Mouse (Mus musculus) hindbrain, embryonic 12.5 days (tissue): ENCODE measurements around the gene Ptchd4. TPM values are rescaled to one million over a fixed set of nuclear protein-coding genes. Genes with fewer than 3 reads are reported as not detected.
A peak's percentile ranks its signal among the peaks of the same experiment; 100 is the strongest.

ENCODE experiments used
- ATAC-seq: fragments of 200-750 bp; cut with Nextera tagmentation; 2 replicates; pipeline ENCODE4 v1.8.0; 2017; ENCODE audit warnings: moderate TSS enrichment; ENCODE audit not compliant: low FRiP score
- H3K27ac ChIP-seq: fragments of 300-500 bp; sonication (generic); 2 replicates; pipeline ENCODE4 v1.5.1; 2016; ENCODE audit warnings: mild to moderate bottlenecking
- H3K27me3 ChIP-seq: fragments of 300-500 bp; sonication (generic); 2 replicates; pipeline ENCODE4 v1.6.1; 2016; ENCODE audit warnings: mild to moderate bottlenecking
- H3K36me3 ChIP-seq: fragments of 300-500 bp; sonication (generic); 2 replicates; pipeline ENCODE4 v1.6.1; 2016; ENCODE audit warnings: mild to moderate bottlenecking
- H3K4me1 ChIP-seq: fragments of 300-500 bp; sonication (generic); 2 replicates; pipeline ENCODE4 v1.6.1; 2016
- H3K4me2 ChIP-seq: fragments of 300-500 bp; sonication (generic); replicated peaks from 2 replicates; pipeline ENCODE4 v1.6.1; 2016; ENCODE audit warnings: mild to moderate bottlenecking
- H3K4me3 ChIP-seq: fragments of 300-500 bp; sonication (generic); 2 replicates; pipeline ENCODE4 v1.5.1; 2016; ENCODE audit warnings: mild to moderate bottlenecking
- H3K9ac ChIP-seq: fragments of 300-500 bp; sonication (generic); 2 replicates; pipeline ENCODE4 v1.6.1; 2016; ENCODE audit warnings: mild to moderate bottlenecking, moderate library complexity
- H3K9me3 ChIP-seq: fragments of 300-500 bp; sonication (generic); replicated peaks from 2 replicates; pipeline ENCODE4 v1.6.1; 2016; ENCODE audit warnings: mild to moderate bottlenecking
- WGBS: fragments of 180-500 bp; shearing (Covaris S2); methylation state at CpG from one replicate; pipeline ENCODE4 v1.1.7; 2016; 5-methylcytosine and 5-hydroxymethylcytosine counted together
- polyA plus RNA-seq: library from polyadenylated mRNA; unstranded; fragments of >200 nt; fragmentation: Nextera tagmentation; extraction: Ambion mirVana; gene quantifications from 2 replicates; pipeline ENCODE4 v1.2.1, GENCODE M21; 2016

Ptchd4 gene
- polyA plus RNA-seq, 1 experiment from 2014 or later: 6.4 TPM

DNA sequence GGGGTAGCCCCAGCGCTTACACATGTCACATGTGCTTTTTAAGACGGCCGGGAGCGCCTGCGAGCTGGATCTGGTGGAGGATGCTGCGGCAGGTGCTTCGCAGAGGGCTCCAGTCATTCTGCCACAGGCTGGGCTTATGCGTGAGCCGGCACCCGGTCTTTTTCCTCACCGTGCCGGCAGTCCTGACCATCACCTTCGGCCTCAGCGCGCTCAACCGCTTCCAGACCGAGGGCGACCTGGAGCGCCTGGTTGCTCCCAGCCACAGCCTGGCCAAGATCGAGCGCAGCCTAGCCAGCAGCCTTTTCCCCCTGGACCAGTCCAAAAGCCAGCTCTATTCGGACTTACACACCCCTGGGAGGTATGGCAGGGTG, 850 bp downstream of the Ptchd4 start:
- Histone ChIP-seq H3K4me2 (peak overlapping the region; percentile 91), H3K4me3 (peak overlapping the region; percentile 58), H3K27ac (no peak overlapping the region), H3K9ac (peak overlapping the region; percentile 53), H3K4me1 (no peaks in the 10 kb centered on the region), H3K9me3 (no peaks in the 10 kb centered on the region), H3K27me3 (no peaks in the 10 kb centered on the region; the same call in 1 of the 2 replicates), H3K36me3 (no peaks in the 10 kb centered on the region)
- peak; percentile 85 for ATAC-seq
- 2% methylated on average over 22 of the region's 22 CpGs for WGBS

DNA sequence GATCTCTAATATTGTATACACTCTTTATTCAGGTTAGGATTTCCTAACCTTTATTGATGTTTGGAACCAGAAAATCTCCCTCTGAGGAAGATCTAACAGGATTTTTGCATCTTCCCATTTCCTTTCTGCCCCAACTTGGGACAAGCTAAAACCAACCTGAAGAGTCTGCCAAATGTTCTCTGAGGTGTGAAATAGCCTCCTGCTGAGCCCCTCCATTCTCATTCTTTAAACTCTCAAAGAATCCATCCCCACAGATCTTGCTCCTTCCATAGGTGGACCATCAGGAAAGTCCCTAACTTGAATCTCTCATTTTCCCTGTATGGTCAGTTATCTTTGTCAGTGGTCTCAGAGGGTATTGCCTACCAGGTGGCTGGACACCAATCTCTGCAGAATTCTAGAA, 20.0 kb downstream of the Ptchd4 start:
- H3K9ac ChIP-seq: no peak overlapping the region
- no peaks in the 10 kb centered on the region for H3K36me3 ChIP-seq
- H3K27me3 ChIP-seq: no peaks in the 10 kb centered on the region
- no peaks in the 10 kb centered on the region for H3K4me1 ChIP-seq
- no peak overlapping the region for H3K4me2 ChIP-seq
- H3K4me3 ChIP-seq: no peak overlapping the region
- no peak overlapping the region for H3K27ac ChIP-seq
- no peak for ATAC-seq
- no peaks in the 10 kb centered on the region for H3K9me3 ChIP-seq

DNA sequence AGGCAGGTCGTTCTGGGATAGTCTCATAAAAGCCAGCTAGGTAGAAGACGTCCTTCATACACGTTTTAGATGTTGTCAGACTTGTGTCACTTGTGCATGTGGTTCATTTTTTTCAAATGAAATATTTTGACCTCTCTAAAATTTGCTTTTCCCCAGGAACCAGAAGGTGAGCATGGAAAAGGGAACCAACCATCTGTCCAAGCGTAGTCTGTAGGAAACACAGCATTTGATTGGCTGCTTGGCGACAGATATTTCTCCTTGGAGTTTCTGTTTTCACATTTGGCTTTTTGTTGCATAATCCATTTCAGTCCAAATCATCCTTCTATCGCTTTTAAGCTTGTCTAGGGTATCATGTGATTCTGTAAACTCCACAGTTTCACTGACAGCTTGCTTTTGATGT, 20.8 kb downstream of the Ptchd4 start:
- no peaks in the 10 kb centered on the region for H3K36me3 ChIP-seq
- H3K4me1 ChIP-seq: no peaks in the 10 kb centered on the region
- no peak overlapping the region for H3K4me3 ChIP-seq
- ATAC-seq: no peak
- WGBS: 88% methylated on average over 6 of the region's 6 CpGs
- no peaks in the 10 kb centered on the region for H3K27me3 ChIP-seq
- H3K9ac ChIP-seq: no peak overlapping the region
- H3K27ac ChIP-seq: no peak overlapping the region
- no peaks in the 10 kb centered on the region for H3K9me3 ChIP-seq
- no peak overlapping the region for H3K4me2 ChIP-seq

DNA sequence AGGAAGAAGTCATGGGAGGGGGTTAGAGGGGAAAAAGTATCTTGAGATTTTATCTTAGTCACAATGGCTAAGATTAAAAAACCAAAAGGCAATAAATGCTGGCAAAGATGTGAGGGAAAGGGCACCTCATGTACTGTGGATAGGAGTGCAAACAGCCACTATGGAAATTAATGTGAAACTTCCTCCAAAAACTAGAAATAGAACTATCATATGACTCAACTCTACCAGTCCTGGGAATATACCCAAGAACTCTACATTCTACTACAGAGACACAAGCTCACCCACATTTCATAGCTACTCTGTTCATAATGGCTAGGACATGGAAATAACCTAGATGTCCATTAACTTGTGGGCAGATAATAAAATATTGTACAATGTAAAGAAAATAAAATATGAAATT, 30.3 kb downstream of the Ptchd4 start:
- Histone ChIP-seq H3K9me3 (no peaks in the 10 kb centered on the region), H3K27me3 (no peaks in the 10 kb centered on the region), H3K4me1 (no peaks in the 10 kb centered on the region), H3K27ac (no peak overlapping the region), H3K36me3 (no peaks in the 10 kb centered on the region), H3K4me2 (no peak overlapping the region), H3K9ac (no peak overlapping the region), H3K4me3 (no peak overlapping the region)
- no peak for ATAC-seq

DNA sequence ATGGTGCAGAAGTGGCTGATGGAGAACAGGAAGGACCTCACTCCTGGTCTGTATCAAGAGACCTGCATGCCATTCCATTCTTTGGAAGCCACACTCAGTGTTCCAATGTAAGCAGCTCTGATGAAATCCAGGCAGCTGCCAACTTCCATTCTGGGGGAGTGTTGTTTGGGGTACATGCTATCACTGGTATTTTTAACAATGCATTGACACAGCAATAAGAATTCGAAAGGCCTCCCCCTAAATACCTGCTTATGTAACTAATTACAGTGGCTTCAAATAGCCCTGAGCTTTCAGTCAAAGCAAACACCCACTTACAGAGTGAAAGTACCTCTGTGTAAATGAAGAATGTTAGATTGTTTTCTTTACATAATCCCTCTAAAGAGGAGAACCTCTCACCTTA, 42.7 kb downstream of the Ptchd4 start:
- 73% methylated on average over 1 of the region's 1 CpGs for WGBS
- Histone ChIP-seq H3K9ac (no peak overlapping the region), H3K4me3 (no peak overlapping the region), H3K27me3 (no peaks in the 10 kb centered on the region), H3K4me1 (no peaks in the 10 kb centered on the region), H3K27ac (no peak overlapping the region), H3K36me3 (no peaks in the 10 kb centered on the region), H3K9me3 (no peaks in the 10 kb centered on the region), H3K4me2 (no peak overlapping the region)
- no peak for ATAC-seq

DNA sequence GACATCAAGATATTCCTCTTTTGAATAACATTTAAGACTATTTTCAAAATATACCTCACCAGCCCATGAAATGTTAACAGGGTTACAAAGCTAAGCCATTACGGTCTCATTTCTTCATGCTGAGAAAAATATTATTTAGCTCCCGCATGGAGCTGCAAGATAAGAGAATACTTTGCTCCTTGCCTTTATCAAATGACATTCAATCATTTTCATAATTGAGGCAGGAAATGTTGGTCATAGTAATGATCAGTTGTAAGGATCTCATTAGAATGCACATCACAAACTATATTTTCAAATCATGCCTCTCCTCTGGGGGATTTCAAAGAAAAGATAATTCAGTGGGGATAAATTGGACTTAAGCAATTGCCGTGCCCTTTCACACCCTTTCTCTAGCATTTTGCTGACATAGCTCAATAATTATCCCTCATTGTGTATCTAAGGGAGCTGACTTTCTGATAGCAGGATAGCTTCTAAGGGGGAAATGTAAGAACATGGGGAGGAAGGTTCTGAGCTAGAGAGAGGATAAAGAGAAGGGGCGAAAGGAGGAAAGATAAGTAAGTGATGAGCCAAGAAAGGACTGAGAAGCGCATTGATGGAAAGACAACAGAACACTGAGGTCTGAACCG, 47.5 kb downstream of the Ptchd4 start:
- Histone ChIP-seq H3K4me3 (no peak overlapping the region), H3K4me2 (no peak overlapping the region), H3K36me3 (no peaks in the 10 kb centered on the region), H3K9me3 (no peaks in the 10 kb centered on the region), H3K27me3 (no peaks in the 10 kb centered on the region), H3K4me1 (no peaks in the 10 kb centered on the region), H3K9ac (no peak overlapping the region), H3K27ac (no peak overlapping the region)
- ATAC-seq: peak; percentile 19; the same call in 1 of the 2 replicates
- WGBS: 86% methylated on average over 6 of the region's 6 CpGs

DNA sequence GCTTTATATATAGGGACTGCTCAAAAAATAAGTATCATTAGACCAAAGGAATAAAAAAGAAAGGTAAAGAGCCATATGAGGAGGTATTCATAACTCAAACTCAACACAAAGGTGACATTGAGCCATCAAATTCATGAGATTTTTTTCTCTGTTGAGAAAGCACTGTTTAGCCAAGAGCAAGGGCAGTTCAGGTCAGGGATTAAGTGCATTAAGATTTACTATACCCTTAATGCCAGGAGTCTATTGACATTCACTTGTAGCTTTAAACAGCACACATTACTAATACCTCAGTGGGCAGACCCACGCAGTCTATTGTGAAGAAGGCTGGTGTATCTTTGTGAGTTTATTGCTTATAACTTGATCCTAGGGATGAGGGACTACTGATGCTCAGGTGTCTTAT, 49.0 kb downstream of the Ptchd4 start:
- no peak overlapping the region for H3K4me2 ChIP-seq
- 72% methylated on average over 1 of the region's 1 CpGs for WGBS
- no peaks in the 10 kb centered on the region for H3K9me3 ChIP-seq
- no peak for ATAC-seq
- H3K4me1 ChIP-seq: no peaks in the 10 kb centered on the region
- no peak overlapping the region for H3K27ac ChIP-seq
- no peak overlapping the region for H3K4me3 ChIP-seq
- H3K27me3 ChIP-seq: no peaks in the 10 kb centered on the region
- no peaks in the 10 kb centered on the region for H3K36me3 ChIP-seq
- H3K9ac ChIP-seq: no peak overlapping the region

DNA sequence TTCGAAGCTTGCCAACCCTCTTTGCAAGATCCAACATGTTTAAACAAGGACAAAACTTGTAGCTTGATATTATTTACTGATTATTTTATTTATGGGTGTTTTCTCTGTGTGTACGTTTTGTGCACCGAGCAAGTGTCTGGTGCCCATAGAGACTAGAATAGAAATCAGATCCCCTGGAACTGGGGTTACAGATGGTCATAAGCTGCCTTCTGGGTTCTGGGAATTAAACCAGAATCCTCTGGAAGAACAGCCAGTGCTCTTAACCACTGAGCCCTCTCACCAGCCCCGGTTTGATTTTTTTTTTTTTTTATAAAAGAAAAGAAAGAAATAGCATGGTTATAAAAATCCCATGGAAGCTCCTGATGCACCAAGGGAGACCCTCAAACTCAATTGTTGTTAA, 59.1 kb downstream of the Ptchd4 start:
- 88% methylated on average over 4 of the region's 4 CpGs for WGBS
- no peak for ATAC-seq
- no peaks in the 10 kb centered on the region for H3K36me3 ChIP-seq
- H3K27me3 ChIP-seq: no peaks in the 10 kb centered on the region
- no peak overlapping the region for H3K27ac ChIP-seq
- no peaks in the 10 kb centered on the region for H3K4me1 ChIP-seq
- no peak overlapping the region for H3K9ac ChIP-seq
- no peaks in the 10 kb centered on the region for H3K9me3 ChIP-seq
- no peak overlapping the region for H3K4me3 ChIP-seq
- no peak overlapping the region for H3K4me2 ChIP-seq

DNA sequence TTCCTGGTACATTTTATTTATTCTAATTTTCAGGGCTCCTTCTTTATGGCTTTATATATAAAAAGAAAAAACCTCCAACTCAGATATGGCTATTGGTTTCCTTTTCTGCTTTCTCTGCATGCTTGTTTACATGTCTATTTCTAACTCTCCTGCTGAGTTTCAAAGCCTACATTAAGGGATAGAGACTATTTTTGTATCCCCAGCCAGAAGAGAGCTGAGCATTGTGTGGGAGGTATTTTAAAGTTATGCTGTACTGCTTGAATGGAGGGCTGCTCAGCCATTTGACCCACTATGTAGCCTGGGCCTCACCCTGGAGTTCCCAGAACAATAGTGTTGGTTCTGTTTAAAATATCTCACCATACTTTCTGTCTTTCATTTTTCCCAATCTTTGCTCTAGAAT, 77.3 kb downstream of the Ptchd4 start:
- Histone ChIP-seq H3K9me3 (no peaks in the 10 kb centered on the region), H3K4me1 (no peaks in the 10 kb centered on the region), H3K36me3 (no peaks in the 10 kb centered on the region), H3K4me2 (no peak overlapping the region), H3K27ac (no peak overlapping the region), H3K9ac (no peak overlapping the region), H3K27me3 (no peaks in the 10 kb centered on the region), H3K4me3 (no peak overlapping the region)
- ATAC-seq: no peak

DNA sequence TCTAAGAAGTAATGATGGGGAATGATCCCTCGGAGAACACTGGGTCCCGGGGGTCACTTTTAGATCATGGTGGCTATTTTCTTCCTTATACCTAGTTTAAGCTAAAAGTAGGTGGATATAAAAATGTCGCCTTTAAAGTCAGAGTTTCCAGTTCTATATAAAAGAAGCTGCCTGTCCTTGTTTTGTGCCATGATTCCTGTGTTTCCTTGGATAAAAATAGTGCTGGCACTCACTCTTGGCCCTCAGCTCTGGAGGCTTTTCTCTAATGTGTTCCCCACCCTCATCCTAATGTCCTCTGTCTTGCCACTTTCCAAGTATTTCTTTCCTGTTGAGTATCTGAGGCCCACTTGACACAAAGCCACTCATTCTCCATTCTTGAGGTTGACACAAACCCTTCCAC, 79.6 kb downstream of the Ptchd4 start:
- Histone ChIP-seq H3K27ac (no peak overlapping the region), H3K36me3 (no peaks in the 10 kb centered on the region), H3K9ac (no peak overlapping the region), H3K27me3 (no peaks in the 10 kb centered on the region), H3K4me2 (no peak overlapping the region), H3K4me3 (no peak overlapping the region), H3K4me1 (no peaks in the 10 kb centered on the region), H3K9me3 (no peaks in the 10 kb centered on the region)
- no peak for ATAC-seq
- 93% methylated on average over 3 of the region's 3 CpGs for WGBS

DNA sequence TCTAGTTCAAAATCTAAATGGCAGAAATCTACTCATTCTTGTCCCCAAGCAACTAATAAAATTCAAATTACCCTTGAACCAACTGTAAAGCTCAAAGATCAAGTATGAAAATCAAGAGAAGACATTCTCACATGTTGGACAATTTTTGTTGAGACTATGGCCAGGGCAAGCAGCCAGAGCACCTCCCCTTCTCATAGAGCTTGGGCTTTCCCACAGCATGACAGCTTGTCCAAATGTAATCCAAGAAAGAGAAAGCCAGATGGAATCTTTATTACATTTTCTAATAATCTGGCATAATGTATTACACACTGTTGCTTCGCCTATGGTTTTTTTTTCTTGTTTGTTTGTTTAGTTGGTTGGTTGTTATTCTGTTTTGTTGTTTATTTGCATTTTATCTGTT, 102.7 kb downstream of the Ptchd4 start:
- WGBS: 89% methylated on average over 1 of the region's 1 CpGs
- H3K4me3 ChIP-seq: no peak overlapping the region
- H3K27me3 ChIP-seq: no peaks in the 10 kb centered on the region
- H3K4me1 ChIP-seq: no peaks in the 10 kb centered on the region
- no peak for ATAC-seq
- no peak overlapping the region for H3K27ac ChIP-seq
- no peaks in the 10 kb centered on the region for H3K36me3 ChIP-seq
- H3K4me2 ChIP-seq: no peak overlapping the region
- no peak overlapping the region for H3K9ac ChIP-seq
- H3K9me3 ChIP-seq: no peaks in the 10 kb centered on the region

DNA sequence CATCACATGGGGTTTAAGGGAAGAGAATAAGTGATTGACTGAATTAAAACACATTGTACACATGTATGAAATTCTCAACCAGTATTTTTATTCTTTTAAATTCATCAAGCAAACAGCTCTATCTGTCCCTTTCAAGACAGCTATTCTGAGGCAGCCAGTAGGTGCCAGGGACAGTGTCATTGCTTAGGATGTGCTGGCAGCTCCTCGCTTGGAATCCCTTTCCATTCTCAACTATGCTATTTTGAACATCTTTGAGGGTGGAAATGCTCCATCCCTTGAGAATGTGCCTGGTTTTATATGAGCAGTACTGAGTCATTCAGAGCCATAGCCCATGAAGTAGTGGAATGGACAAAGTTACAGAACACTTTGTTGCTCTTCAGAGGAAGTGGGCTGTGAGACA, 112.2 kb downstream of the Ptchd4 start:
- H3K4me1 ChIP-seq: no peaks in the 10 kb centered on the region
- WGBS: 85% methylated on average over 1 of the region's 1 CpGs
- ATAC-seq: no peak

DNA sequence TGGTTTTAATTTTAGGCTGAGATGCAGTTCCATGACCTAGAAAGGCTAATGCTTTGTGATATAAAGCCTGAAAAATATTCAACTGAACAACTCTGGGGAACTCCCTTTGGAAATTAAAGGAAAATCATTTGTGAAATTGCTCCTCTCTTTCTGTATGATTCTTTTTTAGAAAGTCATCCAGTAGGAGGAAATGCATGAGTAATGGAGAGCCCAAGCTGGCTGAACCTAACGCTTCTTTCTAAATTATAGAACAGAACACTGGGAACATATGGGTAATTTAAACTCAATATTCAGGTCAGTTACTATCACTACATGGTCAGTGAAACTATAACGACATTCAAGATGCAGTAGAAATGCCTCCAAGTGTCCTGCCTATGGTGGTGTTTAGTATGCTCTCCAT, 114.6 kb downstream of the Ptchd4 start:
- Histone ChIP-seq H3K27ac (no peak overlapping the region), H3K9ac (no peak overlapping the region), H3K4me3 (no peak overlapping the region), H3K4me2 (no peak overlapping the region), H3K27me3 (no peaks in the 10 kb centered on the region), H3K9me3 (no peaks in the 10 kb centered on the region), H3K36me3 (no peaks in the 10 kb centered on the region), H3K4me1 (no peaks in the 10 kb centered on the region)
- WGBS: 89% methylated on average over 2 of the region's 2 CpGs
- ATAC-seq: no peak

More for the DNA sequence above, 112.2 kb downstream of the Ptchd4 start:
- Histone ChIP-seq H3K27me3 (no peaks in the 10 kb centered on the region), H3K36me3 (no peaks in the 10 kb centered on the region), H3K9me3 (no peaks in the 10 kb centered on the region), H3K4me3 (no peak overlapping the region), H3K4me2 (no peak overlapping the region), H3K9ac (no peak overlapping the region), H3K27ac (no peak overlapping the region)
